ENCODE assay signal across 7 mouse cellular contexts in the genomic region with DNA sequence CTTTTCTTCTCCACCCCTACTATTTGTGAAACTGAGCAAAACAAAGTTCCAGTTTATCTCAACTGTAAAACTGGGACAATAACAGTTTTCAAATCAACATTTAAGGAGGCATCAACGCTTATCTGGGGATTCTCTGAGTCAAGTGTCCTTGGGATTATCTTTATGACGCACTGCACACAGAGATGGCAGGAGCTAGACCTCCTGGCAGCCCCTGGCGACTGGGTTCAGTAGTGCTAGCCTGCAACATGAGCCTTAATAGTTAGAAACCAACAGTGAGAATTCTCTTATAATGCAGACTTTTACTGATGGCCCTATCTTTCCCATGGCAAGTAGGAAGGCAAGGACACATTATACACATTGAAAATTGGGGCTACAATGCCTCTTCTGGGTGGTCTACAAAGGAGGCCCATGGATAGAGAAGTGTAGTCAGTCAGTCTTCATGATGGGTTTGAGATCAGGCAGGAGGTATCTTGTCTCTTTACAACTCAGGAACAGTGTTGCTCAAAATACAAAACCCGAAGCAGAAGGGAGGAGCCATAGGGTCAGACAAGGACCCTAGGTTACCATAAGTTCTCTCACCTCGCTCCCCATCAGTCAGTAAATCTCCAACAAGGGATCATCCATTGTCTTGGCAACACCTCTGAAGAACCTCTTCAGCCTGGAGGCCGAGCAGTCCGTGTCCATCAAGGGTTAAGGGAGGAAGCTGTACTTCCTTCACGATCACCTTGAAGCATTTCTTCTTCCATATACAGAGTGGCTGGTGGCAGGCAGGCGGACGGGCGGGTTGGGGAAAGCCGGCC. TPM values are rescaled to one million over a fixed set of nuclear protein-coding genes. Genes with fewer than 3 reads are reported as not detected.
A peak's percentile ranks its signal among the peaks of the same experiment; 100 is the strongest.
DNase-seq lines count a peak whose midpoint lies in the region; ATAC-seq and TF ChIP-seq lines count a peak whose summit lies in the region.

No protein-coding gene starts in this region.

- H3K4me2 ChIP-seq in neural tube, embryonic 11.5 days (ENCODE audit: low read depth): peak overlapping the region; percentile 61
- peak overlapping the region; percentile 71 for H3K4me2 ChIP-seq in embryonic facial prominence, embryonic 15.5 days (replicated peaks)
- peak overlapping the region; percentile 57 for H3K4me2 ChIP-seq in limb, embryonic 14.5 days (replicated peaks; ENCODE audit: low read depth, low read length, severe bottlenecking)

- WGBS in neural tube, embryonic 11.5 days: 17% methylated on average over 12 of the region's 12 CpGs
- WGBS in embryonic facial prominence, embryonic 15.5 days: 13% methylated on average over 12 of the region's 12 CpGs
- WGBS in limb, embryonic 14.5 days: 14% methylated on average over 12 of the region's 12 CpGs
- WGBS in olfactory bulb, adult 2 months: 15% methylated on average over 12 of the region's 12 CpGs

- peak overlapping the region; percentile 93 for H3K4me3 ChIP-seq in neural tube, embryonic 11.5 days (ENCODE audit: low read depth, low read length)
- H3K4me3 ChIP-seq in embryonic facial prominence, embryonic 15.5 days (replicated peaks): peak overlapping the region; percentile 72
- peak overlapping the region; percentile 96 for H3K4me3 ChIP-seq in limb, embryonic 14.5 days (replicated peaks; ENCODE audit: low read length)
- H3K4me3 ChIP-seq in olfactory bulb, adult 2 months (ENCODE audit: insufficient read depth, low read depth, low read length): peak overlapping the region; percentile 97

- peak overlapping the region; percentile 83 for H3K9ac ChIP-seq in neural tube, embryonic 11.5 days (ENCODE audit: low read length)
- peak overlapping the region; percentile 70 for H3K9ac ChIP-seq in embryonic facial prominence, embryonic 15.5 days
- H3K9ac ChIP-seq in limb, embryonic 14.5 days (ENCODE audit: low read depth, low read length, severe bottlenecking): peak overlapping the region; percentile 89

- TF ChIP-seq POLR2A in limb, embryonic 14.5 days (IDR thresholded peaks at IDR 0.05; ENCODE audit: borderline replicate concordance, extremely low read depth, insufficient read depth, insufficient read length): no peak
- no peak for TF ChIP-seq POLR2A in olfactory bulb, adult 2 months (IDR thresholded peaks at IDR 0.05; ENCODE audit: insufficient read depth, low read depth, low read length)

- peaks cover 14% of the 10 kb centered on the region; the same call in 1 of the 2 replicates for H3K4me1 ChIP-seq in neural tube, embryonic 11.5 days (ENCODE audit: control insufficient read depth, insufficient read depth, low read length)
- peaks cover 15% of the 10 kb centered on the region for H3K4me1 ChIP-seq in embryonic facial prominence, embryonic 15.5 days
- peaks cover 11% of the 10 kb centered on the region; the same call in 1 of the 2 replicates for H3K4me1 ChIP-seq in limb, embryonic 14.5 days (ENCODE audit: control insufficient read depth, insufficient read depth, low read length)
- H3K4me1 ChIP-seq in olfactory bulb, adult 2 months (ENCODE audit: control insufficient read depth, insufficient read depth, low read length): peaks cover 3% of the 10 kb centered on the region

- H3K9me3 ChIP-seq in neural tube, embryonic 11.5 days (ENCODE audit: control insufficient read depth, low read length): no peaks in the 10 kb centered on the region
- no peaks in the 10 kb centered on the region for H3K9me3 ChIP-seq in embryonic facial prominence, embryonic 15.5 days (replicated peaks)
- no peaks in the 10 kb centered on the region for H3K9me3 ChIP-seq in limb, embryonic 14.5 days (ENCODE audit: control insufficient read depth, low read length)

- TF ChIP-seq CTCF in olfactory bulb, adult 2 months (IDR thresholded peaks at IDR 0.05; ENCODE audit: insufficient read depth, low read depth, low read length): no peak

- intact Hi-C loops in left cerebral cortex, postnatal 14 days (cut with DNase I): no loop called here

- no peaks in the 10 kb centered on the region for H3K36me3 ChIP-seq in neural tube, embryonic 11.5 days (ENCODE audit: control insufficient read depth, insufficient read depth, low read length)
- H3K36me3 ChIP-seq in embryonic facial prominence, embryonic 15.5 days: no peaks in the 10 kb centered on the region
- no peaks in the 10 kb centered on the region for H3K36me3 ChIP-seq in limb, embryonic 14.5 days (ENCODE audit: control insufficient read depth, insufficient read depth, low read length)

- no peaks in the 10 kb centered on the region for H3K27me3 ChIP-seq in neural tube, embryonic 11.5 days (ENCODE audit: control insufficient read depth, insufficient read depth, low read length)
- H3K27me3 ChIP-seq in embryonic facial prominence, embryonic 15.5 days: no peaks in the 10 kb centered on the region
- H3K27me3 ChIP-seq in limb, embryonic 14.5 days (ENCODE audit: control insufficient read depth, insufficient read depth, low read length): no peaks in the 10 kb centered on the region

- DNase-seq in neural tube, embryonic 11.5 days (ENCODE audit: low spot score): no peak
- no peak for DNase-seq in neural tube, embryonic 10.5 days (ENCODE audit: extremely low spot score, low spot score)
- DNase-seq in adrenal gland, postnatal 25 days: peak; percentile 37
- DNase-seq in limb, embryonic 14.5 days (ENCODE audit: low spot score): no peak
- DNase-seq in left cerebral cortex, postnatal 14 days (ENCODE audit: low spot score in 2 of 2): no peak

- no peak; the same call in none of the 2 replicates for ATAC-seq in neural tube, embryonic 11.5 days (ENCODE audit: insufficient read depth, low FRiP score, low TSS enrichment)
- no peak for ATAC-seq in embryonic facial prominence, embryonic 15.5 days (ENCODE audit: insufficient number of reproducible peaks, low FRiP score, low TSS enrichment, low read depth)
- ATAC-seq in limb, embryonic 14.5 days (ENCODE audit: low FRiP score, low read depth): no peak

- H3K27ac ChIP-seq in neural tube, embryonic 11.5 days (ENCODE audit: low read depth, low read length): peak overlapping the region; percentile 79; the same call in 1 of the 2 replicates
- H3K27ac ChIP-seq in embryonic facial prominence, embryonic 15.5 days (replicated peaks): peak overlapping the region; percentile 63; the same call in 1 of the 2 replicates
- peak overlapping the region; percentile 71 for H3K27ac ChIP-seq in limb, embryonic 14.5 days (replicated peaks; ENCODE audit: low read depth, low read length)
- H3K27ac ChIP-seq in olfactory bulb, adult 2 months (ENCODE audit: insufficient read depth, low read depth, low read length): 0 out of 2 replicates have a peak overlapping the region, but pooled peaks have one; percentile 27

RNA-seq across cellular contexts. Expression of gene Prep, which starts 0.7 kb away (rescaled TPM):
- polyA plus RNA-seq in neural tube, embryonic 11.5 days (2014; fragmentation: Nextera tagmentation; extraction: Ambion mirVana): 30.7 and 32.4 TPM in 2 replicates
- total RNA-seq in adrenal gland, postnatal 25 days (2021): 25.4 and 27.3 TPM in 2 replicates
- polyA plus RNA-seq in embryonic facial prominence, embryonic 15.5 days (2015; fragmentation: Nextera tagmentation; extraction: Ambion mirVana): 20.2 and 20.4 TPM in 2 replicates
- polyA plus RNA-seq in limb, embryonic 14.5 days (2012; rRNA removed): 14.8 and 15.1 TPM in 2 replicates
- 18.8 and 19.9 TPM in 2 replicates for polyA plus RNA-seq in limb, embryonic 14.5 days (2014; fragmentation: Nextera tagmentation; extraction: Ambion mirVana)
- polyA plus RNA-seq in olfactory bulb, adult 2 months (2012; ENCODE audit: insufficient read depth, insufficient read length, low replicate concordance, missing spikeins): not detected in 2 replicates
- 10 to 100 TPM; 14.5 to 14.6 TPM for total RNA-seq in left cerebral cortex, postnatal 14 days (2021)

Comparison
In these comparisons a context has a peak if more than half of its experiments do, and no peak if none do; other contexts are left out.
1. H3K27ac ChIP-seq: peak in every context shown above with its lines; median percentile 79 in neural tube, embryonic 11.5 days; 71 in limb, embryonic 14.5 days; 63 in embryonic facial prominence, embryonic 15.5 days; 27 in olfactory bulb, adult 2 months.